Mouse (Mus musculus): ENCODE measurements at regions not wholly inside any gene's neighbourhood (a gene's known extent, or its start where the extent isn't known, plus 50 kb on each side); places are given as distances from the start of the nearest gene placed in this dataset.

DNA sequence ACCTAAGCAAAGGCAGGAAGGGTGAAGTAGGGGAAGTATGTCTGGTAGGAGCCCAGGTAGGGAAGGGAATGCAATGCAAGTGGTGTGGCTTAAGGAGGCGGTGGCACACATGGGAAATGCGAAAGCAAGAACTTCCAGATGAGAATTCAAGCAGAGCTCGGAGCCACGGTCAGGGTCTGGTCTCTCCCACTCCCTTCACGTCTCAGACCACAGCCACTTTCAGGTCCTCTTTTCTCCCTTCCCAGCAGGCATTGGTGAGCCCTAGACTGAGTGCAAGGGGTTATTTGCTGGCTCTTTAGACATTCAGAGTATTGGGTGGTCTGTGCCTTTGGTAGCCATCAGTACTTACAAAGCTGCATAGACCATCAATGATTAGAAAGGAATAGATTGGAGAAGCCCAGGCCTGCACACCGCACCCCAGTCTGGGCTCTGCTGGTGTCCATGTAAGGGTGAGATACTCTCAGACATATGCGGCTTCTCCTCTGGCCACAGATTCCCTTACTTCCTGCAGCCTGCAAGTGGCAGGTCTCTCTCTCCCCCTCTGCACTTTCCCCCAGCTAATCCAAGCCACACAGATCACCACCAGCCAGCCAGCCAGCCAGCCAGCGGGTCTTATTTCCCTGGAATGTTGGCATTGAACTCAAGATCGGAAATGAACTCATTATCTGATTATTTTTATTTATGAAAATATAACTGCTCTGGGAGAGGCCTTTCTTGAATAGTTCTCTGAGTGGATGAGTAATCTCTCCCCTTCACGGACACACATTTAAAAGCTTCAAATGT, 113.6 kb downstream of the Zfp36l2 start:
- DNase-seq (ENCODE audit: low read depth): no peak

DNA sequence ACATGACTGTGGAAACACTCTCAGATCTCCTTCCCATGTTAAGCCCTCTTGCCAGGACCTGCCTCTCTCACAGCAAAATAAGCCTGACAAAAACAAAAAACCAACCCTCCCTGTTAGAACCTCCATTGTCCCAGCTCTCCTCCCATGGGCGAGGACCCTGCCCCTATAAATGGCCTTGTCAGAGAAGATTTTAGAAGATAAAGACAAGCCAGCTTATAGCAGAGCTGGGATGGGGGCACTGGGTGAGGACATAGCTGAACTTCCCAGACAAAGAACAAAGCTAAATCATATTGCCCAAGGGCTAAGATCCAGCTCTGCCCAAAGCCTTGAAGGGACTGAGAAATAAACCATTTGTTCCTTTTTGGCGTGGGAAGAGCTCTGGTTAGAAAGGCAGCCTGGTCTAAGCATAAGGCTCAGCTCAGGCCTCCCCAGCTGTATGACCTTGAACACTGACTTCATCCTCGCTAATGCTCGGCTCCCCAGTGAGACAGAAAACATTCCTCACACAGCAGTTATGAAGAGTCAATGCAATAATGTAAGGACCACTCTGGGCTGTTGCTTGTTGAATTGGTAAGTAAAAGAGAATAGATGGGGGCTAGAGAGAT, 115.2 kb downstream of the Zfp36l2 start:
- no peak for DNase-seq (ENCODE audit: low read depth)

GRCm38 (mm10) chr17:84071855-84072254, 115.9 kb downstream of the Zfp36l2 start:
- DNase-seq (ENCODE audit: low read depth): no peak

DNA sequence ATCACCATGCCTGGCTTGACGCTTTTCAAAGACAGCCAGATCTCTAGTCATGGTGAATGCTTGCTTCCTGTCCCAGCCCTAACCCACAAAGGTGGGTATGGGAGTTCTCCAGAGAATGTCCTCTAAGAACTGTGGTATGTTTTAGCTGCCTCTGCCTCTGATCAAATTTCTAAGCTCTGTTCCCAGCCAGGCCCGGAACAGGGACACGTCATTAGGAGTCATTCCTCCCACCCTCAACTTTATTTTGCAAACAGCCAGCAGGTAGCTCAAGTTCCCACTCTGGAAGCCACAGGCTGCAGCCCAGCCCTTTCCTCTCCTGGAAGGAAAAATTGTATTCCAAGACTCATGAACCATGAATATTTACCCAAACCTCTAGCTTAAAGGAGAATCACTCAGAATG, 117.2 kb downstream of the Zfp36l2 start:
- no peak for DNase-seq (ENCODE audit: low read depth)

DNA sequence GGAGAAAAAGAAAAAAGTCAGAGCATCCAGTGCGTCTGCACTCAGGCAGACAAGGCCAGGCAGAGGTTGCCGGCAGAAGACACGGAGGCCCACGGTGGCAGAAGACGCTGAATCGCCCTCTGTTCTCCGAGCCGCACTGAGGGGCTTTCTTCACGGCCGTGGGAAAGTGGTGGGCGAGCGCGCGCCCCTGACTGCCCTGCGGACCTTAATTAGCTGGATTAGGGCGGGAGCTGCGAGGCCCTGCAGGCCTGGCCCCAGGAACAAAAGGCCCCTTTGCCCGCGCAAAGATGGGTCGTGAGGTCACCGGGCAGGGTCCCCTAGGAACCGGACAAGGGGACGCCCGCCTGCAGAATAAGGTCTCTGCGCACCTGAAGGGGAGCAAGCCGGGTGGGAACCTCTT, 120.6 kb downstream of the Zfp36l2 start:
- DNase-seq (ENCODE audit: low read depth): no peak

DNA sequence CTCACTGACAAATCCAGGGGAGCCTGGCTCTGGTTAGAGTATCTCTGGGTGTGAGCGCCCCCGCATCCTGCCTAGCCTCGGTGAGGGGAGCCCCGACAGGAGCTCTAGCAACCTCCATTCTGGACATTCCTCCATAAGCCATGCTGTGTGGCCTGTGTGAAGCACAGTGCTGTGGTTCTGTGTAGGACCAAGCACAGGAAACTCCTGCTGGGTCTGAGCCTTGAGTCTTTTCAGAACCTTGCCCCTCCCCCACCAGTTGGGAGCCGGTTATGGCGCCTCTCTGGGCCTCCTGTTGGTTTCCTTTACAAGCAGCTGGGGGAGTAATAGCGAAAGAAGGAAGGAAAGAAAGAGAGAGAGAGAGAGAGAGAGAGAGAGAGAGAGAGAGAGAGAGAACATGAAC, 124.0 kb downstream of the Zfp36l2 start:
- DNase-seq (ENCODE audit: low read depth): peak; percentile 83

- DNase-seq (ENCODE audit: low read depth): no peak
Measured at GRCm38 (mm10) chr17:84061621-84062020, 126.1 kb downstream of the Zfp36l2 start.

DNA sequence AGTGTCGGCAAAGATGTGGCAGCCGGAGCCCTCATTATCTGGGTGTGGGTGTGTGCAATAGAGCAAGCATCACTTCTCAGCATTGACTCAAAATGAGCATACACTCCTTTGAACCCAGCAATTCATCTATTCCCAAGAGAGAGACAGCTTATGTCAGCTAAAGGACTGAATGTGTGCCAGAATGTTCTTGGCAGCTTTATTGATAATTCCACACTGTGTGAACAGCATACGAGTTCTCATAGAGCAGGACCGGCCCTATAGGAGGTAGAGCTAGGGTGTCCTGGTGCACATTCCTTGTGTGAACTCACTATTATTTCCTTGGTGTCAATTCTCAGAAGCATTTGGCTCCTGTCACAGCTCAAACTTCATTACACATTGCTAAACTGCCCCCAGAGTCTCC, 131.3 kb downstream of the Zfp36l2 start:
- DNase-seq (ENCODE audit: low read depth): peak; percentile 43

DNA sequence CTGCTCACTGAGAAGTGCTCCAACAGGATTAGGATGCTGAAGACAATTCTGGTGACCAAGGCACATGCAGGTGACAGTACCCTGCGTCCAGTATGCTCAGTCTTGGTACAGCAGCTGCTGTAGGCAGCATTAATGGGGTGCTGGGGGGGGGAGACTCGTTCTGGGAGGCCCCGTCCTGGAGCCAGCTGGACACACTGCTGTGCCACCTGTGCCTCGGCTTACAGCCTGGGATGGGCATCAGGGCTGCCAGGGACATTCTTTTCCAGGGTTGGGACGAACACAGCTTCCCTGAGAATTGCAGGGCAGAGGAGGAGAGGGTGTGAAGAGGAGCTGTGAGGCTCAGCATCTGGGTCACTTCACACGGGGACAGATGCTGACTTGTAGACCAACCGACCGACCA, 135.3 kb downstream of the Zfp36l2 start:
- DNase-seq (ENCODE audit: low read depth): no peak

DNA sequence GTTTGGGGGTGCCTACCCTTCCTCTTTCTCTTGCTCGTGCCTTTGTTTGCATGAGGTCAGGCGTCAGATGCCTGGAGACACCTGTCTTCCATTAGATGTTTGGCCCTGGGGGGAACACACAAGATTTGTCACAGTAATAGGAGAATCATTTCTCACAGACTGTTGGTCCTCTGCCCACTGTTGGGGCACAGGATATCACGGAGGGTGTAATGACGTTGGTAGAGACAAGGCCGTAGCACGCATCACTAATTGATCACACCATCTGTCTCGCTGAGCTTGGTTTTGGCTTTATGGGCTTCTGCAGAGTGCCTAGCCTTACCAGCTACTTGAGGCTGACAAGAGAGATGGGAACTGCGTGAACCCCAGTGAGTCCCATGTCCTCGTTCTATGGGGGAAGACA, 136.5 kb downstream of the Zfp36l2 start:
- DNase-seq (ENCODE audit: low read depth): no peak

DNA sequence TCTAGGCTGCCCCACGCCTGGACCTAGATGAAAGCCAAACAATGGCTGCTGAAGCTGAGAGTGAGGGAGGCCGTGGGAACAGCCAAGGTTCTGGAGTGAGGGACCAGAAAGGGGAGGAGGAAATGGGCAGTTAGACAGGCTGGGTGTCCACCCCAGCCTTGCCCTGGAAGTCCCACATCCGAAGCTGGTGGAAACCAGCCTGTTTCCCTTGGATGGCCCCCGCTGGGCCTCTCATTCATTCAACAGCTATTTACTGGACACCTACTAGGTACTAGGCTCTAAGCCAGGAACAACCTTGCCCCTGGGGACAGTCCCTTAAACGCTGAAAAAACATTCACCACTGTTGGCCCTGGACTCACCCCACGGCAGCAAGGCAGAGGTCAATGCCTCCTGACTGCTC, 139.2 kb downstream of the Zfp36l2 start:
- no peak for DNase-seq (ENCODE audit: low read depth)

DNA sequence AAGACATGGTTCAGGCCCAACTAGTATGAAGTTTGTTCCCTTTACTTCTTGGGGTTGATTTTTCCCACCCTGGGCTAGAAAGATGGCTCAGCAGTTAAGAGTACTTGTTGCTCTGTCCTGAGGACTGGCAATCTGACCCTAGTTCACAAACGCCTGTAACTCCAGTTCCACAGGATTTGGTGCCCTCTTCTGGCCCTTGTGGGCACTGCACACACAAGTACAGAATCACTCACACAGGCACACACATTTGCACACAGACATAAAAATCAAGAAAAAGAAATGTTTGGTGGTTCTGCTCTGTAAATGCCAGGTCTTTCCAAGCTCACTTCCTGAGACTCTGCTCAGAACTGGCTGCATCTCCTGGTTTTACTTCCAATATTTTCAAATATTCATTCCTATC, 140.2 kb downstream of the Zfp36l2 start:
- peak; percentile 42 for DNase-seq (ENCODE audit: low read depth)

DNA sequence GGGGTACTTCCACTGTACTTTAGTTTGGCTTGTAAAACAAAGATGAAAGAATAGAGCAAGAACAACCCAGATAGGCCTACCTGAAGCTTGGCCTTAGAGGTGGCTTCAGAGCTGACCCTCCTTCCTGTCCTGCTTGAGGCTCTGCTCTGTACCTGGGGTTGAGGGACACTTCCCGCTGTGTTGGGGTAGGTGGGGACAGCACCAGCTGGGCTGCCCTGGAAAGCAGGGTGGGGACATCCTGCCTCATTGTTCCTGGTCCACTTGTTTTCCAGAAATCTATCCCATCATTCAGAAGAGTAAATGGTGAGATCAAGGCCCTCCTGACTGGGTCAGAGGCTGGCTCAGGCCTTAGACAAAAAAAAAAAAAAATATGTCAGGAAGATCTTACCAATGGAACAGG, 141.9 kb downstream of the Zfp36l2 start:
- no peak for DNase-seq (ENCODE audit: low read depth)

DNA sequence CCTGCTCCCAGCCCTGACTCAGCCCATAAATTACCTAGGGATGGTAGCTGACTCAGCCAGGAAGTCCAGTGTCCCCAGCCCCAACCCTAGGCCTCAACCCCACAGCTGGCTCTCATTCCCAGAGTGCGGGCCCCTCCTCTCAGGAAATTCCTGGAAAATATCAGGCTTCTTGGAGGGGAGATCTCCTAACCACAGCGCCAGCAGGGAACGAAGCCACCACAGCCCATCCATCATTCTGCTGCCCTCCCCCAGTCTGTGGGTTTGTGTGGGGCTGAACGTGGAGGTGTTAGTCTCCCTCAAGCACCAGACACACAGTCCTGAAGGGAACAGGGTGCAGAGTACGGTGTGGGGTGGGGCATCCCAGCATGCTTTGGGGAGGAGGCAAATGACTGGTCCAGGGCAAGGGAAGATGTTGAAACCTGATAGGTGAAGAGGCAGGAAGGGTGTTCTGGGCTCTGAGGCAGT, 143.2 kb downstream of the Zfp36l2 start:
- DNase-seq (ENCODE audit: low read depth): peak; percentile 24

DNA sequence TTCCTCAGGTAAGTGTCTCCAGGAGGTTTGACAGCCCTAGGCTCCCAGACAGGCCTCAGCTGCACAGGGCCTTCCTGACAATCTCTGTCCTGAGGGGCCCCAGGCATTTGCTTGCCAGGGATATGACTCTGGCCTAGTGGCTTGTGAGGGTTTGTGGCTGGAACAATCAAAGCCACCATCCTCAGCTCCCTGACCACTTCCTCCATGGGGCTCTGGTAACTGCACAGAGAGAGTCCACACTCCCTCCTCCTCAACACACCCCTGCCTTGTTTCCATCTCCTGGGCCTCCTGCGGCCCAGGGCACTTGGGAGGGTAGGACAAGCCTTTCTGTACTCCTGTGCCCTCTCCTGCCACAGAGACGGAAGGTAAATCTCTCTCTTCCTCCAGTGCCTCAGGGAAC, 144.6 kb downstream of the Zfp36l2 start:
- DNase-seq (ENCODE audit: low read depth): no peak

- DNase-seq (ENCODE audit: low read depth): peak; percentile 44
Measured at GRCm38 (mm10) chr17:84039444-84039843, 148.3 kb downstream of the Zfp36l2 start.

DNA sequence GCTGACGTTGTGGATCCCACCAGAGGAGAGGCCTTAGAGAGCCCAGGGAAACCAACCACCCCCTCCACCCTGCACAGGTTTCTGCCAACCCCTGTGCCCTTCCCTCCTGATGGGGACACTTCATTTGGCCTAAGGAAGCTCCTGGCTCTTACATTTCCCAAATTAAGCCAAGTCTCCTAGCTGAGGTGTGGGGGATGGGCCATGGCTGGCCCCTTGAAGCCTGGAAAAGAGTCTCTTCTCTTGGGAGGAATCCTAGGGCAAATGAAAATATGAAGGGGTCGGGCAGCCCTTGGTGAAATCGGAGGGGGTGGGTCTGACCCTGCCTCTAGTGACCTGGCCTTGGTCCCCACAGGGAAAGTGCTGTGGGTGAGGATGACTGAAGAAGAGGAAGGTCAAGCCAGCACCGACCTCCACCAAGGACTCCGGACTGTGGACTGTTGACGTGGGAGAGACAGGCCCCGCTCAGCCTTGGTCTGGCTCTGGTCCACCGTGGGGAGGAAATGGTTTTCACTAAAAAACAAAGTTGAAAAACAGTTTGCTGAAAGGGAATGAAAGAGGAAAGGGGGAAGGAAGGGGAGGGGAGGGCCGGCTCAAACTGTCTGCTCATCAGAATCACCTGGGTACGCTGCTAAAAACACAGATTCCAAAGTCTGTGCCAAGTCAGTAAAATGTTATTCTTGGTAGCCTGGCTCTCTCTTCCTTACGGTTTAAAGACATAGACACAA, 150.0 kb downstream of the Zfp36l2 start:
- no peak for DNase-seq (ENCODE audit: low read depth)

- DNase-seq (ENCODE audit: low read depth): peak; percentile 39
Measured at GRCm38 (mm10) chr17:84036056-84036455, 151.7 kb downstream of the Zfp36l2 start.

- DNase-seq (ENCODE audit: low read depth): no peak
Measured at GRCm38 (mm10) chr17:84034801-84035200, 152.9 kb downstream of the Zfp36l2 start.

- peak; percentile 78 for DNase-seq (ENCODE audit: low read depth)
Measured at GRCm38 (mm10) chr17:84032441-84032840, 155.3 kb downstream of the Zfp36l2 start.

GRCm38 (mm10) chr17:84031833-84032232, 155.9 kb downstream of the Zfp36l2 start:
- no peak for DNase-seq (ENCODE audit: low read depth)

- no peak for DNase-seq (ENCODE audit: low read depth)
Measured at GRCm38 (mm10) chr17:84031381-84031780, 156.4 kb downstream of the Zfp36l2 start.

DNA sequence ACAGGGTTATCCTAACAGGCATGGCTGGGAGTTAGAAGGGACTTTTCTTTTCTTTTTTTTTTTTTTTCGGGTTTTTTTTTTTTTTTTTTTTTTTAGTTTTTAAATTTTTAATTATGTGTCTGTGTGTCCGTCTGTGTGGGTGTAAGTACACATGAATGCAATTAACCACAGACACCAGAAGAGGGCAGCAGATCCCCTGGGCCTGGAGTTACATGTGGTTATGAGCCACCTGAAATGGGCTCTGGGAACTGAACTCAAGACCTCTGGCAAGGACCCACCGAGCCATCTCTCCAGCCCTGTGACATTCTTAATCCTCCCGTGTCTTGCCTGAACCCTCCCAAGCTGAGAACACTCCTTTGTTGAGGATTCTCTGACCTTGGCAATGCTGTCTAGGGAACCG, 157.0 kb downstream of the Zfp36l2 start:
- DNase-seq (ENCODE audit: low read depth): peak; percentile 59

Data from induced T-regulatory cell, adult 2 months (primary cell).